Mouse (Mus musculus): ENCODE measurements at regions not wholly inside any gene's neighbourhood (a gene's known extent, or its start where the extent isn't known, plus 50 kb on each side); places are given as distances from the start of the nearest gene placed in this dataset.

GRCm38 (mm10) chr10:98745861-98746260, 168.3 kb upstream of the Atp2b1 start:
- H3K4me1 ChIP-seq (replicated peaks) = peaks cover 6% of the 10 kb centered on the region
- H3K4me3 ChIP-seq (replicated peaks) = no peak overlapping the region
- H3K9me3 ChIP-seq = no peaks in the 10 kb centered on the region
- no peak for ATAC-seq
- H3K36me3 ChIP-seq = no peaks in the 10 kb centered on the region
- no peak overlapping the region for H3K9ac ChIP-seq (replicated peaks)
- no peaks in the 10 kb centered on the region for H3K27me3 ChIP-seq
- no peak overlapping the region for H3K27ac ChIP-seq
- 88% methylated on average over 5 of the region's 5 CpGs for WGBS
- no peak overlapping the region for H3K4me2 ChIP-seq (replicated peaks)

GRCm38 (mm10) chr10:98748856-98749583, 165.2 kb upstream of the Atp2b1 start:
- peak; percentile 88 for ATAC-seq
- no peak overlapping the region for H3K27ac ChIP-seq

GRCm38 (mm10) chr10:98749584-98749947, 164.6 kb upstream of the Atp2b1 start:
- no peaks in the 10 kb centered on the region; the same call in 1 of the 2 replicates for H3K27me3 ChIP-seq
- H3K4me1 ChIP-seq (replicated peaks) = peaks cover 6% of the 10 kb centered on the region
- no peaks in the 10 kb centered on the region for H3K36me3 ChIP-seq
- peak; percentile 58; the same call in 1 of the 2 replicates for ATAC-seq
- H3K4me3 ChIP-seq (replicated peaks) = no peak overlapping the region
- no peak overlapping the region for H3K27ac ChIP-seq
- H3K4me2 ChIP-seq (replicated peaks) = no peak overlapping the region
- 52% methylated on average over 4 of the region's 4 CpGs for WGBS
- no peak overlapping the region for H3K9ac ChIP-seq (replicated peaks)
- H3K9me3 ChIP-seq = no peaks in the 10 kb centered on the region

More at GRCm38 (mm10) chr10:98748856-98749583, 165.2 kb upstream of the Atp2b1 start:
- no peaks in the 10 kb centered on the region for H3K36me3 ChIP-seq
- H3K27me3 ChIP-seq = no peaks in the 10 kb centered on the region; the same call in 1 of the 2 replicates
- H3K9me3 ChIP-seq = no peaks in the 10 kb centered on the region
- H3K4me2 ChIP-seq (replicated peaks) = no peak overlapping the region
- WGBS = 0% methylated on average over 3 of the region's 3 CpGs
- no peak overlapping the region for H3K9ac ChIP-seq (replicated peaks)
- no peak overlapping the region for H3K4me3 ChIP-seq (replicated peaks)
- peaks cover 6% of the 10 kb centered on the region for H3K4me1 ChIP-seq (replicated peaks)

- whole genome bisulfite sequencing = 58% methylated on average over 11 of the region's 11 CpGs
- H3K9ac ChIP-seq (replicated peaks) = no peak overlapping the region
- no peak overlapping the region for H3K4me2 ChIP-seq (replicated peaks)
- no peak for ATAC-seq
- H3K4me1 ChIP-seq (replicated peaks) = peaks cover 6% of the 10 kb centered on the region
- no peaks in the 10 kb centered on the region; the same call in 1 of the 2 replicates for H3K27me3 ChIP-seq
- no peak overlapping the region for H3K4me3 ChIP-seq (replicated peaks)
- H3K36me3 ChIP-seq = no peaks in the 10 kb centered on the region
- no peak overlapping the region for H3K27ac ChIP-seq
- H3K9me3 ChIP-seq = no peaks in the 10 kb centered on the region
Observed at GRCm38 (mm10) chr10:98751376-98752058, 162.7 kb upstream of the Atp2b1 start.

GRCm38 (mm10) chr10:98761080-98761479, 153.1 kb upstream of the Atp2b1 start:
- H3K27ac ChIP-seq = no peak overlapping the region
- no peaks in the 10 kb centered on the region for H3K36me3 ChIP-seq
- H3K4me2 ChIP-seq (replicated peaks) = no peak overlapping the region
- no peak for ATAC-seq
- H3K9me3 ChIP-seq = peaks cover 8% of the 10 kb centered on the region; the same call in 1 of the 2 replicates
- no peaks in the 10 kb centered on the region for H3K4me1 ChIP-seq (replicated peaks)
- H3K9ac ChIP-seq (replicated peaks) = no peak overlapping the region
- no peak overlapping the region for H3K4me3 ChIP-seq (replicated peaks)
- H3K27me3 ChIP-seq = no peaks in the 10 kb centered on the region

- Histone ChIP-seq H3K36me3 (no peaks in the 10 kb centered on the region), H3K4me3 (replicated peaks) (no peak overlapping the region), H3K27ac (no peak overlapping the region), H3K9me3 (peaks cover 8% of the 10 kb centered on the region; the same call in 1 of the 2 replicates), H3K27me3 (no peaks in the 10 kb centered on the region), H3K9ac (replicated peaks) (no peak overlapping the region), H3K4me2 (replicated peaks) (no peak overlapping the region), H3K4me1 (replicated peaks) (0 out of 2 replicates have a peak, but pooled peaks cover 3% of the 10 kb centered on the region)
- 64% methylated on average over 11 of the region's 11 CpGs for WGBS
- ATAC-seq = no peak
Observed at GRCm38 (mm10) chr10:98765786-98766419, 148.3 kb upstream of the Atp2b1 start.

GRCm38 (mm10) chr10:98779783-98780182, 134.4 kb upstream of the Atp2b1 start:
- no peak for ATAC-seq

GRCm38 (mm10) chr10:98780938-98781337, 133.3 kb upstream of the Atp2b1 start:
- no peak overlapping the region for H3K27ac ChIP-seq
- H3K9ac ChIP-seq (replicated peaks) = no peak overlapping the region
- no peaks in the 10 kb centered on the region for H3K9me3 ChIP-seq
- no peak overlapping the region for H3K4me2 ChIP-seq (replicated peaks)
- no peak for ATAC-seq
- no peaks in the 10 kb centered on the region for H3K36me3 ChIP-seq
- H3K4me3 ChIP-seq (replicated peaks) = no peak overlapping the region
- H3K27me3 ChIP-seq = no peaks in the 10 kb centered on the region
- no peaks in the 10 kb centered on the region for H3K4me1 ChIP-seq (replicated peaks)
- WGBS = 93% methylated on average over 5 of the region's 5 CpGs

More at GRCm38 (mm10) chr10:98779783-98780182, 134.4 kb upstream of the Atp2b1 start:
- Histone ChIP-seq H3K36me3 (no peaks in the 10 kb centered on the region), H3K4me1 (replicated peaks) (no peaks in the 10 kb centered on the region), H3K27ac (no peak overlapping the region), H3K9me3 (no peaks in the 10 kb centered on the region), H3K27me3 (no peaks in the 10 kb centered on the region), H3K4me2 (replicated peaks) (no peak overlapping the region), H3K4me3 (replicated peaks) (no peak overlapping the region), H3K9ac (replicated peaks) (no peak overlapping the region)
- 84% methylated on average over 1 of the region's 1 CpGs for WGBS

GRCm38 (mm10) chr10:98781888-98782351, 132.3 kb upstream of the Atp2b1 start:
- Histone ChIP-seq H3K36me3 (no peaks in the 10 kb centered on the region), H3K27ac (no peak overlapping the region), H3K4me1 (replicated peaks) (no peaks in the 10 kb centered on the region), H3K4me2 (replicated peaks) (no peak overlapping the region), H3K9ac (replicated peaks) (no peak overlapping the region), H3K27me3 (no peaks in the 10 kb centered on the region), H3K4me3 (replicated peaks) (no peak overlapping the region), H3K9me3 (no peaks in the 10 kb centered on the region)
- WGBS = 16% methylated on average over 3 of the region's 3 CpGs
- no peak for ATAC-seq

- H3K27me3 ChIP-seq = no peaks in the 10 kb centered on the region
- H3K4me1 ChIP-seq (replicated peaks) = no peaks in the 10 kb centered on the region
- no peak overlapping the region for H3K4me3 ChIP-seq (replicated peaks)
- H3K36me3 ChIP-seq = no peaks in the 10 kb centered on the region
- 93% methylated on average over 1 of the region's 1 CpGs for WGBS
- no peak for ATAC-seq
- no peak overlapping the region for H3K9ac ChIP-seq (replicated peaks)
- no peaks in the 10 kb centered on the region for H3K9me3 ChIP-seq
- no peak overlapping the region for H3K4me2 ChIP-seq (replicated peaks)
- H3K27ac ChIP-seq = no peak overlapping the region
Observed at GRCm38 (mm10) chr10:98785411-98785810, 128.8 kb upstream of the Atp2b1 start.

- WGBS = 80% methylated on average over 4 of the region's 4 CpGs
- Histone ChIP-seq H3K4me3 (replicated peaks) (no peak overlapping the region), H3K4me1 (replicated peaks) (no peaks in the 10 kb centered on the region), H3K27ac (no peak overlapping the region), H3K9ac (replicated peaks) (no peak overlapping the region), H3K9me3 (no peaks in the 10 kb centered on the region), H3K4me2 (replicated peaks) (no peak overlapping the region), H3K27me3 (no peaks in the 10 kb centered on the region), H3K36me3 (no peaks in the 10 kb centered on the region)
- ATAC-seq = no peak
Observed at GRCm38 (mm10) chr10:98786089-98786488, 128.1 kb upstream of the Atp2b1 start.

- Histone ChIP-seq H3K36me3 (no peaks in the 10 kb centered on the region), H3K9ac (replicated peaks) (no peak overlapping the region), H3K27me3 (no peaks in the 10 kb centered on the region), H3K4me2 (replicated peaks) (no peak overlapping the region), H3K27ac (no peak overlapping the region), H3K9me3 (no peaks in the 10 kb centered on the region), H3K4me3 (replicated peaks) (no peak overlapping the region), H3K4me1 (replicated peaks) (no peaks in the 10 kb centered on the region)
- WGBS = 93% methylated on average over 9 of the region's 9 CpGs
- ATAC-seq = no peak
Observed at GRCm38 (mm10) chr10:98789763-98790162, 124.4 kb upstream of the Atp2b1 start.

Data from midbrain, embryonic 13.5 days (tissue).